Mouse (Mus musculus): ENCODE data around the gene Daxx. TPM values are rescaled to one million over a fixed set of nuclear protein-coding genes. Genes with fewer than 3 reads are reported as not detected.

The Daxx gene
- polyA plus RNA-seq, 1 experiment = 19.3 TPM

- Histone ChIP-seq H3K79me3 (ENCODE audit: low read depth) (peaks cover 28% of the 10 kb centered on the region), H3ac (ENCODE audit: control insufficient read depth, insufficient read length, low read depth) (no peak overlapping the region), H3K79me2 (ENCODE audit: control insufficient read depth, insufficient read depth) (peaks cover 35% of the 10 kb centered on the region), H3K4me3 (ENCODE audit: insufficient read depth, poor library complexity, severe bottlenecking) (no peak overlapping the region), H3K27me3 (ENCODE audit: control insufficient read depth, insufficient read depth, insufficient read length) (no peaks in the 10 kb centered on the region), H3K36me3 (ENCODE audit: control insufficient read depth, insufficient read depth) (peaks cover 14% of the 10 kb centered on the region)
- TF ChIP-seq MAX (IDR thresholded peaks at IDR 0.05) (no peak), FOSL1 (IDR thresholded peaks at IDR 0.05; ENCODE audit: insufficient read depth, low read length, poor library complexity, severe bottlenecking) (no peak), CEBPB (IDR thresholded peaks at IDR 0.05; ENCODE audit: low read depth) (no peak), USF1 (IDR thresholded peaks at IDR 0.05; ENCODE audit: low read depth) (no peak), MYOD1 (IDR thresholded peaks at IDR 0.05; ENCODE audit: control insufficient read depth, insufficient read length, low read depth) (no peak), MYOG (IDR thresholded peaks at IDR 0.05; ENCODE audit: control insufficient read depth, extremely low read depth, insufficient read length) (no peak), CTCF (IDR thresholded peaks at IDR 0.05; ENCODE audit: control insufficient read depth, insufficient read depth, insufficient read length) (no peak)
Measured at GRCm38 (mm10) chr17:33958451-33958850, 49.2 kb downstream of the Daxx start.

- Histone ChIP-seq H3K79me3 (ENCODE audit: low read depth) (peaks cover 23% of the 10 kb centered on the region), H3K27me3 (ENCODE audit: control insufficient read depth, insufficient read depth, insufficient read length) (no peaks in the 10 kb centered on the region), H3K79me2 (ENCODE audit: control insufficient read depth, insufficient read depth) (peaks cover 28% of the 10 kb centered on the region), H3K36me3 (ENCODE audit: control insufficient read depth, insufficient read depth) (peaks cover 9% of the 10 kb centered on the region), H3K4me3 (ENCODE audit: insufficient read depth, poor library complexity, severe bottlenecking) (no peak overlapping the region), H3ac (ENCODE audit: control insufficient read depth, insufficient read length, low read depth) (no peak overlapping the region)
- TF ChIP-seq CEBPB (IDR thresholded peaks at IDR 0.05; ENCODE audit: low read depth) = no peak
- no peak for TF ChIP-seq MAX (IDR thresholded peaks at IDR 0.05)
- TF ChIP-seq CTCF (IDR thresholded peaks at IDR 0.05; ENCODE audit: control insufficient read depth, insufficient read depth, insufficient read length) = no peak
- no peak for TF ChIP-seq MYOD1 (IDR thresholded peaks at IDR 0.05; ENCODE audit: control insufficient read depth, insufficient read length, low read depth)
- no peak for TF ChIP-seq MYOG (IDR thresholded peaks at IDR 0.05; ENCODE audit: control insufficient read depth, extremely low read depth, insufficient read length)
- TF ChIP-seq USF1 (IDR thresholded peaks at IDR 0.05; ENCODE audit: low read depth) = no peak
- no peak for TF ChIP-seq FOSL1 (IDR thresholded peaks at IDR 0.05; ENCODE audit: insufficient read depth, low read length, poor library complexity, severe bottlenecking)
Measured at GRCm38 (mm10) chr17:33959135-33959534, 49.9 kb downstream of the Daxx start.

GRCm38 (mm10) chr17:33959948-33960347, 50.7 kb downstream of the Daxx start:
- H3K79me3 ChIP-seq (ENCODE audit: low read depth) = peaks cover 14% of the 10 kb centered on the region
- H3ac ChIP-seq (ENCODE audit: control insufficient read depth, insufficient read length, low read depth) = no peak overlapping the region
- TF ChIP-seq MYOD1 (IDR thresholded peaks at IDR 0.05; ENCODE audit: control insufficient read depth, insufficient read length, low read depth) (no peak), MAX (IDR thresholded peaks at IDR 0.05) (no peak), USF1 (IDR thresholded peaks at IDR 0.05; ENCODE audit: low read depth) (no peak), CEBPB (IDR thresholded peaks at IDR 0.05; ENCODE audit: low read depth) (no peak), MYOG (IDR thresholded peaks at IDR 0.05; ENCODE audit: control insufficient read depth, extremely low read depth, insufficient read length) (no peak), FOSL1 (IDR thresholded peaks at IDR 0.05; ENCODE audit: insufficient read depth, low read length, poor library complexity, severe bottlenecking) (no peak), CTCF (IDR thresholded peaks at IDR 0.05; ENCODE audit: control insufficient read depth, insufficient read depth, insufficient read length) (no peak)
- peaks cover 20% of the 10 kb centered on the region for H3K79me2 ChIP-seq (ENCODE audit: control insufficient read depth, insufficient read depth)
- H3K27me3 ChIP-seq (ENCODE audit: control insufficient read depth, insufficient read depth, insufficient read length) = no peaks in the 10 kb centered on the region
- peaks cover 1% of the 10 kb centered on the region for H3K36me3 ChIP-seq (ENCODE audit: control insufficient read depth, insufficient read depth)
- no peak overlapping the region for H3K4me3 ChIP-seq (ENCODE audit: insufficient read depth, poor library complexity, severe bottlenecking)

- Histone ChIP-seq H3K4me3 (ENCODE audit: insufficient read depth, poor library complexity, severe bottlenecking) (no peak overlapping the region), H3K27me3 (ENCODE audit: control insufficient read depth, insufficient read depth, insufficient read length) (no peaks in the 10 kb centered on the region), H3K36me3 (ENCODE audit: control insufficient read depth, insufficient read depth) (no peaks in the 10 kb centered on the region), H3K79me3 (ENCODE audit: low read depth) (no peaks in the 10 kb centered on the region), H3ac (ENCODE audit: control insufficient read depth, insufficient read length, low read depth) (no peak overlapping the region), H3K79me2 (ENCODE audit: control insufficient read depth, insufficient read depth) (no peaks in the 10 kb centered on the region)
- no peak for TF ChIP-seq MYOG (IDR thresholded peaks at IDR 0.05; ENCODE audit: control insufficient read depth, extremely low read depth, insufficient read length)
- TF ChIP-seq CEBPB (IDR thresholded peaks at IDR 0.05; ENCODE audit: low read depth) = no peak
- TF ChIP-seq USF1 (IDR thresholded peaks at IDR 0.05; ENCODE audit: low read depth) = no peak
- no peak for TF ChIP-seq MAX (IDR thresholded peaks at IDR 0.05)
- no peak for TF ChIP-seq CTCF (IDR thresholded peaks at IDR 0.05; ENCODE audit: control insufficient read depth, insufficient read depth, insufficient read length)
- TF ChIP-seq MYOD1 (IDR thresholded peaks at IDR 0.05; ENCODE audit: control insufficient read depth, insufficient read length, low read depth) = no peak
- no peak for TF ChIP-seq FOSL1 (IDR thresholded peaks at IDR 0.05; ENCODE audit: insufficient read depth, low read length, poor library complexity, severe bottlenecking)
Measured at GRCm38 (mm10) chr17:33962876-33963275, 53.7 kb downstream of the Daxx start.

Small RNA genes lying within 50 kb of the gene (microRNA-seq; reads per million reads assigned to microRNA genes)
- gene Gm27740 (ENCODE audit: borderline microRNAs expressed) = not detected

Other genes with a start within 250 kb of the Daxx start
- 129 TPM for gene Hnrnpm, start 222.6 kb upstream of the Daxx start, polyA plus RNA-seq (2012; fragmentation: generic; extraction: Trizol)
- gene March2, start 190.7 kb upstream of the Daxx start, polyA plus RNA-seq (2012; fragmentation: generic; extraction: Trizol) = 30.9 TPM
- gene Rab11b, start 148.9 kb upstream of the Daxx start, polyA plus RNA-seq (2012; fragmentation: generic; extraction: Trizol) = 97.3 TPM
- gene Angptl4, start 127.6 kb upstream of the Daxx start, polyA plus RNA-seq (2012; fragmentation: generic; extraction: Trizol) = 212 TPM
- gene Kank3, start 98.9 kb upstream of the Daxx start, polyA plus RNA-seq (2012; fragmentation: generic; extraction: Trizol) = 5.0 TPM
- gene Rps28, start 84.9 kb upstream of the Daxx start, polyA plus RNA-seq (2012; fragmentation: generic; extraction: Trizol) = 8,619 TPM
- 493 TPM for gene Ndufa7, start 84.8 kb upstream of the Daxx start, polyA plus RNA-seq (2012; fragmentation: generic; extraction: Trizol)
- 77.8 TPM for gene Cd320, start 66.3 kb upstream of the Daxx start, polyA plus RNA-seq (2012; fragmentation: generic; extraction: Trizol)
- not detected for gene Gm7029, start 35.6 kb upstream of the Daxx start, polyA plus RNA-seq (2012; fragmentation: generic; extraction: Trizol)
- gene Kifc1, start 18.8 kb upstream of the Daxx start, polyA plus RNA-seq (2012; fragmentation: generic; extraction: Trizol) = 68.6 TPM
- gene Platr17, start 4.3 kb upstream of the Daxx start, polyA plus RNA-seq (2012; fragmentation: generic; extraction: Trizol) = not detected
- 30.5 TPM for gene Tapbp, start 6.5 kb downstream of the Daxx start, polyA plus RNA-seq (2012; fragmentation: generic; extraction: Trizol)
- gene Zbtb22, start 6.5 kb downstream of the Daxx start, polyA plus RNA-seq (2012; fragmentation: generic; extraction: Trizol) = 30.3 TPM
- gene Rgl2, start 20.1 kb downstream of the Daxx start, polyA plus RNA-seq (2012; fragmentation: generic; extraction: Trizol) = 31.7 TPM
- 130 TPM for gene Pfdn6, start 30.9 kb downstream of the Daxx start, polyA plus RNA-seq (2012; fragmentation: generic; extraction: Trizol)
- 64.8 TPM for gene Wdr46, start 31.2 kb downstream of the Daxx start, polyA plus RNA-seq (2012; fragmentation: generic; extraction: Trizol)
- gene B3galt4, start 42.1 kb downstream of the Daxx start, polyA plus RNA-seq (2012; fragmentation: generic; extraction: Trizol) = 1.5 TPM
- gene Vps52, start 46.4 kb downstream of the Daxx start, polyA plus RNA-seq (2012; fragmentation: generic; extraction: Trizol) = 24.4 TPM
- 517 TPM for gene Rps18, start 46.6 kb downstream of the Daxx start, polyA plus RNA-seq (2012; fragmentation: generic; extraction: Trizol)
- 19.0 TPM for gene H2-K1, start 90.9 kb downstream of the Daxx start, polyA plus RNA-seq (2012; fragmentation: generic; extraction: Trizol)
- 26.8 TPM for gene Ring1, start 115.3 kb downstream of the Daxx start, polyA plus RNA-seq (2012; fragmentation: generic; extraction: Trizol)
- gene H2-Ke6, start 118.6 kb downstream of the Daxx start, polyA plus RNA-seq (2012; fragmentation: generic; extraction: Trizol) = 17.6 TPM
- 175 TPM for gene Slc39a7, start 122.3 kb downstream of the Daxx start, polyA plus RNA-seq (2012; fragmentation: generic; extraction: Trizol)
- 39.0 TPM for gene Rxrb, start 122.4 kb downstream of the Daxx start, polyA plus RNA-seq (2012; fragmentation: generic; extraction: Trizol)
- gene Col11a2, start 130.0 kb downstream of the Daxx start, polyA plus RNA-seq (2012; fragmentation: generic; extraction: Trizol) = 0.77 TPM
- not detected for gene H2-Oa, start 182.9 kb downstream of the Daxx start, polyA plus RNA-seq (2012; fragmentation: generic; extraction: Trizol)
- gene H2-DMa, start 210.1 kb downstream of the Daxx start, polyA plus RNA-seq (2012; fragmentation: generic; extraction: Trizol) = 5.2 TPM
- gene Brd2, start 213.2 kb downstream of the Daxx start, polyA plus RNA-seq (2012; fragmentation: generic; extraction: Trizol) = 127 TPM
- not detected for gene H2-DMb2, start 233.9 kb downstream of the Daxx start, polyA plus RNA-seq (2012; fragmentation: generic; extraction: Trizol)
- not detected for gene H2-DMb1, start 243.7 kb downstream of the Daxx start, polyA plus RNA-seq (2012; fragmentation: generic; extraction: Trizol)